Mouse (Mus musculus): ENCODE measurements at regions not wholly inside any gene's neighbourhood (a gene's known extent, or its start where the extent isn't known, plus 50 kb on each side); places are given as distances from the start of the nearest gene placed in this dataset.

GRCm38 (mm10) chr4:89393251-89393711 is 82.4 kb upstream of the Cdkn2b start:
- no peak for TF ChIP-seq POLR2A (IDR thresholded peaks at IDR 0.05; ENCODE audit: borderline replicate concordance, extremely low read depth, insufficient read depth, insufficient read length, poor library complexity, severe bottlenecking)
- no peak for TF ChIP-seq CTCF (IDR thresholded peaks at IDR 0.05; ENCODE audit: borderline replicate concordance, extremely low read depth, insufficient read depth, insufficient read length)
- DNase-seq (ENCODE audit: low read depth), result no peak

GRCm38 (mm10) chr4:89392791-89393190 is 82.0 kb upstream of the Cdkn2b start:
- TF ChIP-seq CTCF (IDR thresholded peaks at IDR 0.05; ENCODE audit: borderline replicate concordance, extremely low read depth, insufficient read depth, insufficient read length) (no peak), POLR2A (IDR thresholded peaks at IDR 0.05; ENCODE audit: borderline replicate concordance, extremely low read depth, insufficient read depth, insufficient read length, poor library complexity, severe bottlenecking) (no peak)
- DNase-seq (ENCODE audit: low read depth), result no peak

- TF ChIP-seq POLR2A (IDR thresholded peaks at IDR 0.05; ENCODE audit: borderline replicate concordance, extremely low read depth, insufficient read depth, insufficient read length, poor library complexity, severe bottlenecking) (no peak), CTCF (IDR thresholded peaks at IDR 0.05; ENCODE audit: borderline replicate concordance, extremely low read depth, insufficient read depth, insufficient read length) (no peak)
- DNase-seq (ENCODE audit: low read depth), result no peak
Measured at GRCm38 (mm10) chr4:89391463-89392308, 80.8 kb upstream of the Cdkn2b start.

GRCm38 (mm10) chr4:89383548-89383947 is 72.7 kb upstream of the Cdkn2b start:
- TF ChIP-seq CTCF (IDR thresholded peaks at IDR 0.05; ENCODE audit: borderline replicate concordance, extremely low read depth, insufficient read depth, insufficient read length) (no peak), POLR2A (IDR thresholded peaks at IDR 0.05; ENCODE audit: borderline replicate concordance, extremely low read depth, insufficient read depth, insufficient read length, poor library complexity, severe bottlenecking) (no peak)
- DNase-seq (ENCODE audit: low read depth), result no peak

- no peak for DNase-seq (ENCODE audit: low read depth)
- TF ChIP-seq CTCF (IDR thresholded peaks at IDR 0.05; ENCODE audit: borderline replicate concordance, extremely low read depth, insufficient read depth, insufficient read length) (no peak), POLR2A (IDR thresholded peaks at IDR 0.05; ENCODE audit: borderline replicate concordance, extremely low read depth, insufficient read depth, insufficient read length, poor library complexity, severe bottlenecking) (no peak)
Measured at GRCm38 (mm10) chr4:89382434-89382976, 71.7 kb upstream of the Cdkn2b start.

- no peak for DNase-seq (ENCODE audit: low read depth)
- no peak for TF ChIP-seq POLR2A (IDR thresholded peaks at IDR 0.05; ENCODE audit: borderline replicate concordance, extremely low read depth, insufficient read depth, insufficient read length, poor library complexity, severe bottlenecking)
- TF ChIP-seq CTCF (IDR thresholded peaks at IDR 0.05; ENCODE audit: borderline replicate concordance, extremely low read depth, insufficient read depth, insufficient read length), result no peak
Measured at GRCm38 (mm10) chr4:89381763-89382162, 70.9 kb upstream of the Cdkn2b start.

GRCm38 (mm10) chr4:89381077-89381476 is 70.2 kb upstream of the Cdkn2b start:
- no peak for TF ChIP-seq POLR2A (IDR thresholded peaks at IDR 0.05; ENCODE audit: borderline replicate concordance, extremely low read depth, insufficient read depth, insufficient read length, poor library complexity, severe bottlenecking)
- TF ChIP-seq CTCF (IDR thresholded peaks at IDR 0.05; ENCODE audit: borderline replicate concordance, extremely low read depth, insufficient read depth, insufficient read length), result no peak

GRCm38 (mm10) chr4:89380330-89380945 is 69.6 kb upstream of the Cdkn2b start:
- TF ChIP-seq POLR2A (IDR thresholded peaks at IDR 0.05; ENCODE audit: borderline replicate concordance, extremely low read depth, insufficient read depth, insufficient read length, poor library complexity, severe bottlenecking) (no peak), CTCF (IDR thresholded peaks at IDR 0.05; ENCODE audit: borderline replicate concordance, extremely low read depth, insufficient read depth, insufficient read length) (no peak)

More at GRCm38 (mm10) chr4:89381077-89381476, 70.2 kb upstream of the Cdkn2b start:
- DNase-seq (ENCODE audit: low read depth), result no peak

GRCm38 (mm10) chr4:89379622-89380329 is 68.9 kb upstream of the Cdkn2b start:
- TF ChIP-seq CTCF (IDR thresholded peaks at IDR 0.05; ENCODE audit: borderline replicate concordance, extremely low read depth, insufficient read depth, insufficient read length), result no peak
- no peak for TF ChIP-seq POLR2A (IDR thresholded peaks at IDR 0.05; ENCODE audit: borderline replicate concordance, extremely low read depth, insufficient read depth, insufficient read length, poor library complexity, severe bottlenecking)
- DNase-seq (ENCODE audit: low read depth), result no peak

More at GRCm38 (mm10) chr4:89380330-89380945, 69.6 kb upstream of the Cdkn2b start:
- no peak for DNase-seq (ENCODE audit: low read depth)

GRCm38 (mm10) chr4:89372631-89373030 is 61.8 kb upstream of the Cdkn2b start:
- DNase-seq (ENCODE audit: low read depth), result no peak
- TF ChIP-seq CTCF (IDR thresholded peaks at IDR 0.05; ENCODE audit: borderline replicate concordance, extremely low read depth, insufficient read depth, insufficient read length) (no peak), POLR2A (IDR thresholded peaks at IDR 0.05; ENCODE audit: borderline replicate concordance, extremely low read depth, insufficient read depth, insufficient read length, poor library complexity, severe bottlenecking) (no peak)
